Mouse (Mus musculus): ENCODE data around the gene Ibtk. TPM values are rescaled to one million over a fixed set of nuclear protein-coding genes. Genes with fewer than 3 reads are reported as not detected.

The Ibtk gene
- total and polyA plus RNA-seq, 2 experiments from 2014 or later, result 17.1 to 23.4 TPM

- no peak for ATAC-seq
Observed at GRCm38 (mm10) chr9:85717336-85717735, 31.8 kb downstream of the Ibtk start.

GRCm38 (mm10) chr9:85707302-85707701 is 41.8 kb downstream of the Ibtk start:
- WGBS, result 88% methylated on average over 6 of the region's 6 CpGs

More at GRCm38 (mm10) chr9:85717336-85717735, 31.8 kb downstream of the Ibtk start:
- no peak overlapping the region for H3K4me2 ChIP-seq (ENCODE audit: low read depth, low read length)
- no peaks in the 10 kb centered on the region for H3K4me1 ChIP-seq (ENCODE audit: insufficient read depth, low read length)
- no peak overlapping the region for H3K27ac ChIP-seq
- H3K36me3 ChIP-seq (ENCODE audit: insufficient read depth, low read length), result peaks cover 56% of the 10 kb centered on the region
- H3K9ac ChIP-seq (replicated peaks; ENCODE audit: low read length), result no peak overlapping the region
- no peaks in the 10 kb centered on the region for H3K27me3 ChIP-seq (ENCODE audit: insufficient read depth, low read length)
- WGBS, result 91% methylated on average over 7 of the region's 7 CpGs
- H3K4me3 ChIP-seq (ENCODE audit: low read length), result no peak overlapping the region
- TF ChIP-seq CTCF (IDR thresholded peaks at IDR 0.05; ENCODE audit: low read depth), result no peak
- no peaks in the 10 kb centered on the region for H3K9me3 ChIP-seq (ENCODE audit: low read length)
- DNase-seq (ENCODE audit: low spot score), result no peak

GRCm38 (mm10) chr9:85701981-85702380 is 47.2 kb downstream of the Ibtk start:
- Histone ChIP-seq H3K4me3 (ENCODE audit: low read length) (no peak overlapping the region), H3K9me3 (ENCODE audit: low read length) (no peaks in the 10 kb centered on the region), H3K9ac (replicated peaks; ENCODE audit: low read length) (no peak overlapping the region), H3K4me2 (ENCODE audit: low read depth, low read length) (no peak overlapping the region), H3K27ac (no peak overlapping the region), H3K4me1 (ENCODE audit: insufficient read depth, low read length) (no peaks in the 10 kb centered on the region), H3K36me3 (ENCODE audit: insufficient read depth, low read length) (peaks cover 34% of the 10 kb centered on the region), H3K27me3 (ENCODE audit: insufficient read depth, low read length) (no peaks in the 10 kb centered on the region)
- no peak for TF ChIP-seq CTCF (IDR thresholded peaks at IDR 0.05; ENCODE audit: low read depth)
- WGBS, result 92% methylated on average over 5 of the region's 5 CpGs
- DNase-seq (ENCODE audit: low spot score) (no peak), ATAC-seq (no peak)

More at GRCm38 (mm10) chr9:85707302-85707701, 41.8 kb downstream of the Ibtk start:
- peaks cover 67% of the 10 kb centered on the region for H3K36me3 ChIP-seq (ENCODE audit: insufficient read depth, low read length)
- no peak overlapping the region for H3K4me2 ChIP-seq (ENCODE audit: low read depth, low read length)
- no peaks in the 10 kb centered on the region for H3K27me3 ChIP-seq (ENCODE audit: insufficient read depth, low read length)
- DNase-seq (ENCODE audit: low spot score) (no peak), ATAC-seq (no peak)
- H3K27ac ChIP-seq, result no peak overlapping the region
- no peak overlapping the region for H3K4me3 ChIP-seq (ENCODE audit: low read length)
- TF ChIP-seq CTCF (IDR thresholded peaks at IDR 0.05; ENCODE audit: low read depth), result no peak
- no peaks in the 10 kb centered on the region for H3K9me3 ChIP-seq (ENCODE audit: low read length)
- no peaks in the 10 kb centered on the region for H3K4me1 ChIP-seq (ENCODE audit: insufficient read depth, low read length)
- H3K9ac ChIP-seq (replicated peaks; ENCODE audit: low read length), result no peak overlapping the region

GRCm38 (mm10) chr9:85695606-85696005 is 53.5 kb downstream of the Ibtk start:
- no peak overlapping the region for H3K4me2 ChIP-seq (ENCODE audit: low read depth, low read length)
- no peaks in the 10 kb centered on the region for H3K4me1 ChIP-seq (ENCODE audit: insufficient read depth, low read length)
- no peak overlapping the region for H3K4me3 ChIP-seq (ENCODE audit: low read length)
- 100% methylated on average over 3 of the region's 3 CpGs for WGBS
- ATAC-seq (no peak), DNase-seq (ENCODE audit: low spot score) (no peak)
- no peaks in the 10 kb centered on the region for H3K9me3 ChIP-seq (ENCODE audit: low read length)
- H3K36me3 ChIP-seq (ENCODE audit: insufficient read depth, low read length), result peaks cover 9% of the 10 kb centered on the region; the same call in 1 of the 2 replicates
- TF ChIP-seq CTCF (IDR thresholded peaks at IDR 0.05; ENCODE audit: low read depth), result no peak
- H3K27me3 ChIP-seq (ENCODE audit: insufficient read depth, low read length), result no peaks in the 10 kb centered on the region
- H3K27ac ChIP-seq, result no peak overlapping the region
- H3K9ac ChIP-seq (replicated peaks; ENCODE audit: low read length), result no peak overlapping the region

GRCm38 (mm10) chr9:85693231-85694116 is 55.7 kb downstream of the Ibtk start:
- Histone ChIP-seq H3K4me2 (ENCODE audit: low read depth, low read length) (no peak overlapping the region), H3K36me3 (ENCODE audit: insufficient read depth, low read length) (peaks cover 27% of the 10 kb centered on the region; the same call in 1 of the 2 replicates), H3K9me3 (ENCODE audit: low read length) (no peaks in the 10 kb centered on the region), H3K4me1 (ENCODE audit: insufficient read depth, low read length) (no peaks in the 10 kb centered on the region), H3K9ac (replicated peaks; ENCODE audit: low read length) (no peak overlapping the region), H3K27me3 (ENCODE audit: insufficient read depth, low read length) (no peaks in the 10 kb centered on the region), H3K27ac (no peak overlapping the region), H3K4me3 (ENCODE audit: low read length) (no peak overlapping the region)
- peak; percentile 82 for DNase-seq (ENCODE audit: low spot score)
- 52% methylated on average over 6 of the region's 6 CpGs for WGBS
- ATAC-seq, result peak; percentile 90
- peak; percentile 79 for TF ChIP-seq CTCF (IDR thresholded peaks at IDR 0.05; ENCODE audit: low read depth)

- Histone ChIP-seq H3K9ac (replicated peaks; ENCODE audit: low read length) (no peak overlapping the region), H3K4me3 (ENCODE audit: low read length) (no peak overlapping the region), H3K27ac (no peak overlapping the region), H3K4me1 (ENCODE audit: insufficient read depth, low read length) (no peaks in the 10 kb centered on the region), H3K4me2 (ENCODE audit: low read depth, low read length) (no peak overlapping the region), H3K9me3 (ENCODE audit: low read length) (0 out of 2 replicates have a peak, but pooled peaks cover 3% of the 10 kb centered on the region), H3K27me3 (ENCODE audit: insufficient read depth, low read length) (no peaks in the 10 kb centered on the region), H3K36me3 (ENCODE audit: insufficient read depth, low read length) (peaks cover 27% of the 10 kb centered on the region; the same call in 1 of the 2 replicates)
- TF ChIP-seq CTCF (IDR thresholded peaks at IDR 0.05; ENCODE audit: low read depth), result peak; percentile 59
- no peak for ATAC-seq
- 82% methylated on average over 6 of the region's 6 CpGs for WGBS
- no peak for DNase-seq (ENCODE audit: low spot score)
Observed at GRCm38 (mm10) chr9:85685010-85685409, 64.1 kb downstream of the Ibtk start.
